Comparison of ENCODE assay signal across 8 mouse cellular contexts in the genomic region with DNA sequence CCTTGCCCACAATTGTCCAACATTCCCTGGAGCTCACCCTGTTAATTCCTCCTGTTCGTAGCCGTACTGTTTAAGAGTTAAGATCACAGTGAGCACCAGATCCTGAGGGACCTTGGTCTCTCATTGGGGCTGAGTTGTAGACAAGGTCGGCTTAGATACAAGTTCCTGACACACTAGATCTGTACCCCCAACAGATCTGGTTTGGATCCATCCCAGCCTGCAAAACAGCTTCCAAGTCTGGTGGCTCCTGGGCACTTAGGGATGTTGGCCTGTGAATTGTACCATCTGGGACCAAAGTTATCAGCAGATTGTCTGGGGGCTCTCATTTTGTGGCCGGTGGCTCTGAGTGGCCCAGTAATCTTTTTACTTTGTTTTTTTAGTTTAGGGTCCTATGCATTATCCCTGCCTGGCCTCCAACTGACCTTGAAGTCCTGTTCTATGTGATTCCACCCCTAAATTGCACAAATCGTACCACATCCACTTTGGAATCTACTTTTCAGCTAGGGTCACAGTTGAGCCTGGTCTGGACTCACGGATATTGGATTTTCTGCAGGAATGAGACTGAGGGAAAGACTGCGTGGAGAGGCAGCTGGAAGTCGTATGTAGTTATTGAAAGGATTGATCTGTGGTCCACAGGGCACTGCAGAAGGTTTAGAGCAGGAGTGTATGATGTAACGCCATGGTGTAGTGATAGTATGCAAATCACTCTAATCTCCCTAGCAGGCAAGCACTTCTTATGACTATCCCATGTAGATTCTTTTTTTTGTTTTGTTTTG. TPM values are rescaled to one million over a fixed set of nuclear protein-coding genes. Genes with fewer than 3 reads are reported as not detected.
DNase-seq lines count a peak whose midpoint lies in the region; ATAC-seq and TF ChIP-seq lines count a peak whose summit lies in the region.

A gene (minus strand): TSS at position 52 of the 776 bp plus-strand sequence.

- no peak for ATAC-seq in activated CD4-positive, CD25-positive, alpha-beta regulatory T cell, adult 4 months
- ATAC-seq in forebrain, postnatal 0 days: no peak
- no peak for ATAC-seq in hindbrain, embryonic 15.5 days (ENCODE audit: low FRiP score, low read depth)
- ATAC-seq in liver, postnatal 0 days: no peak

- DNase-seq in heart, adult 2 months: no peak
- no peak for DNase-seq in heart, adult 11 months
- no peak for DNase-seq in forebrain, postnatal 0 days
- DNase-seq in liver, postnatal 0 days: no peak
- DNase-seq in adipocyte (ENCODE audit: low spot score): no peak
- DNase-seq in cerebellum, postnatal 36 days: no peak

- H3K4me3 ChIP-seq in heart, adult 2 months: peak within 1 kb of the TSS; percentile 88
- H3K4me3 ChIP-seq in forebrain, postnatal 0 days (ENCODE audit: low read depth, low read length): peak within 1 kb of the TSS; percentile 94
- peak within 1 kb of the TSS; percentile 92 for H3K4me3 ChIP-seq in hindbrain, embryonic 15.5 days
- H3K4me3 ChIP-seq in liver, postnatal 0 days (ENCODE audit: low read depth, low read length): peak within 1 kb of the TSS; percentile 83

- peak within 1 kb of the TSS; percentile 100 for H3K27ac ChIP-seq in heart, adult 2 months
- H3K27ac ChIP-seq in forebrain, postnatal 0 days (ENCODE audit: low read depth, low read length): peak within 1 kb of the TSS; percentile 98
- peak within 1 kb of the TSS; percentile 98 for H3K27ac ChIP-seq in hindbrain, embryonic 15.5 days (replicated peaks)
- peak within 1 kb of the TSS; percentile 99 for H3K27ac ChIP-seq in liver, postnatal 0 days (ENCODE audit: low read depth)

- H3K4me1 ChIP-seq in heart, adult 2 months (ENCODE audit: control insufficient read depth, insufficient read depth, low read length): peaks cover 18% of the 10 kb centered on the region
- H3K4me1 ChIP-seq in forebrain, postnatal 0 days (ENCODE audit: insufficient read depth): peaks cover 21% of the 10 kb centered on the region
- peaks cover 34% of the 10 kb centered on the region for H3K4me1 ChIP-seq in hindbrain, embryonic 15.5 days (replicated peaks)
- H3K4me1 ChIP-seq in liver, postnatal 0 days (ENCODE audit: insufficient read depth): peaks cover 28% of the 10 kb centered on the region

- H3K9me3 ChIP-seq in forebrain, postnatal 0 days (ENCODE audit: low read length): no peaks in the 10 kb centered on the region
- H3K9me3 ChIP-seq in hindbrain, embryonic 15.5 days: no peaks in the 10 kb centered on the region
- no peaks in the 10 kb centered on the region for H3K9me3 ChIP-seq in liver, postnatal 0 days (ENCODE audit: low read length)

- H3K9ac ChIP-seq in heart, adult 2 months (ENCODE audit: low read depth, low read length): peak within 1 kb of the TSS; percentile 86
- peak within 1 kb of the TSS; percentile 99 for H3K9ac ChIP-seq in forebrain, postnatal 0 days
- peak within 1 kb of the TSS; percentile 92 for H3K9ac ChIP-seq in hindbrain, embryonic 15.5 days
- peak within 1 kb of the TSS; percentile 97 for H3K9ac ChIP-seq in liver, postnatal 0 days (replicated peaks)

- H3K36me3 ChIP-seq in heart, adult 2 months (ENCODE audit: control insufficient read depth, insufficient read depth, low read length): no peaks in the 10 kb centered on the region; the same call in 1 of the 2 replicates
- H3K36me3 ChIP-seq in forebrain, postnatal 0 days (ENCODE audit: insufficient read depth): peaks cover under 1% of the 10 kb centered on the region; the same call in 1 of the 2 replicates
- H3K36me3 ChIP-seq in hindbrain, embryonic 15.5 days: no peaks in the 10 kb centered on the region
- no peaks in the 10 kb centered on the region for H3K36me3 ChIP-seq in liver, postnatal 0 days (replicated peaks; ENCODE audit: insufficient read depth, low read length)

- no peaks in the 10 kb centered on the region for H3K27me3 ChIP-seq in heart, adult 2 months (ENCODE audit: control insufficient read depth, insufficient read depth, low read length)
- no peaks in the 10 kb centered on the region for H3K27me3 ChIP-seq in forebrain, postnatal 0 days (ENCODE audit: insufficient read depth, low read length)
- 0 out of 2 replicates have a peak, but pooled peaks cover 3% of the 10 kb centered on the region for H3K27me3 ChIP-seq in hindbrain, embryonic 15.5 days
- H3K27me3 ChIP-seq in liver, postnatal 0 days (ENCODE audit: insufficient read depth, low read length): no peaks in the 10 kb centered on the region

- 84% methylated on average over 9 of the region's 9 CpGs for WGBS in heart, adult 2 months
- WGBS in forebrain, postnatal 0 days: 78% methylated on average over 9 of the region's 9 CpGs
- WGBS in hindbrain, embryonic 15.5 days: 75% methylated on average over 9 of the region's 9 CpGs
- 63% methylated on average over 9 of the region's 9 CpGs for WGBS in liver, postnatal 0 days (ENCODE audit: insufficient replicate concordance)

- TF ChIP-seq EP300 in heart, adult 2 months (IDR thresholded peaks at IDR 0.05; ENCODE audit: insufficient read depth, low read depth, low read length): no peak
- TF ChIP-seq EP300 in liver, postnatal 0 days (IDR thresholded peaks at IDR 0.05; ENCODE audit: low read depth): no peak

- intact Hi-C loops in heart, adult 2 months (cut with DNase I): loop anchor here (5.0 kb wide), 4 partner anchors 142 to 337 kb away; a partner anchor contains a TSS

- peaks cover 5% of the 10 kb centered on the region for H3K79me2 ChIP-seq in heart, adult 2 months (replicated peaks; ENCODE audit: control insufficient read depth, insufficient read depth, low read length)

- peak within 1 kb of the TSS; percentile 89 for H3K4me2 ChIP-seq in forebrain, postnatal 0 days (ENCODE audit: low read depth)
- H3K4me2 ChIP-seq in hindbrain, embryonic 15.5 days: peak within 1 kb of the TSS; percentile 87
- peak within 1 kb of the TSS; percentile 87 for H3K4me2 ChIP-seq in liver, postnatal 0 days (ENCODE audit: low read depth, low read length)

- no peak for TF ChIP-seq CTCF in heart, adult 2 months (IDR thresholded peaks at IDR 0.05)
- no peak for TF ChIP-seq CTCF in forebrain, postnatal 0 days (IDR thresholded peaks at IDR 0.05; ENCODE audit: low read depth)
- TF ChIP-seq CTCF in liver, postnatal 0 days (IDR thresholded peaks at IDR 0.05; ENCODE audit: low read depth): no peak

- no peak for TF ChIP-seq POLR2A in heart, adult 2 months (IDR thresholded peaks at IDR 0.05; ENCODE audit: insufficient read depth, low read depth, low read length)

RNA-seq across cellular contexts. Expression of the gene that starts here (rescaled TPM):
- 10 to 100 TPM; 88.3 to 90.3 TPM for total RNA-seq in heart, adult 2 months (2021)
- polyA plus RNA-seq in heart, adult 2 months (2012; rRNA removed): 69.7 and 94.6 TPM in 2 replicates
- 100 to 1,000 TPM; 368 to 405 TPM for polyA plus RNA-seq in activated CD4-positive, CD25-positive, alpha-beta regulatory T cell, adult 4 months (2017; shearing (Covaris generic))
- total RNA-seq in forebrain, postnatal 0 days (2014; rRNA removed): 508 and 550 TPM in 2 replicates
- 439 and 486 TPM in 2 replicates for polyA plus RNA-seq in forebrain, postnatal 0 days (2015; fragmentation: Nextera tagmentation; extraction: Ambion mirVana)
- 447 and 462 TPM in 2 replicates for polyA plus RNA-seq in hindbrain, embryonic 15.5 days (2015; fragmentation: Nextera tagmentation; extraction: Ambion mirVana)
- 155 and 164 TPM in 2 replicates for polyA plus RNA-seq in liver, postnatal 0 days (2015; fragmentation: Nextera tagmentation; extraction: Ambion mirVana)
